Mouse (Mus musculus) splenic B cell, adult 2 months (primary cell): ENCODE measurements at regions not wholly inside any gene's neighbourhood (a gene's known extent, or its start where the extent isn't known, plus 50 kb on each side); places are given as distances from the start of the nearest gene placed in this dataset.

Experiments
- DNase-seq: peaks from one replicate; pipeline ENCODE4 v3.0.0-alpha.2; 2011; ENCODE audit warnings: low read depth, low spot score
- H3K27me3 ChIP-seq: 2 replicates; pipeline ENCODE4 v1.6.1; 2012; ENCODE audit warnings: mild to moderate bottlenecking, low read length, moderate library complexity, mixed read lengths; ENCODE audit not compliant: control insufficient read depth, poor library complexity, insufficient read depth, severe bottlenecking
- H3K36me3 ChIP-seq: 2 replicates; pipeline ENCODE4 v1.6.1; 2012; ENCODE audit warnings: mild to moderate bottlenecking, low read length, moderate library complexity, mixed read lengths; ENCODE audit not compliant: control insufficient read depth, poor library complexity, insufficient read depth, severe bottlenecking

GRCm38 (mm10) chr9:41326772-41327560, 165.5 kb upstream of the Ubash3b start:
- DNase-seq = no peak
- Histone ChIP-seq H3K36me3 (no peaks in the 10 kb centered on the region), H3K27me3 (no peaks in the 10 kb centered on the region)

GRCm38 (mm10) chr9:41321521-41321920, 160.0 kb upstream of the Ubash3b start:
- DNase-seq = no peak
- H3K36me3 ChIP-seq = no peaks in the 10 kb centered on the region
- H3K27me3 ChIP-seq = no peaks in the 10 kb centered on the region

DNA sequence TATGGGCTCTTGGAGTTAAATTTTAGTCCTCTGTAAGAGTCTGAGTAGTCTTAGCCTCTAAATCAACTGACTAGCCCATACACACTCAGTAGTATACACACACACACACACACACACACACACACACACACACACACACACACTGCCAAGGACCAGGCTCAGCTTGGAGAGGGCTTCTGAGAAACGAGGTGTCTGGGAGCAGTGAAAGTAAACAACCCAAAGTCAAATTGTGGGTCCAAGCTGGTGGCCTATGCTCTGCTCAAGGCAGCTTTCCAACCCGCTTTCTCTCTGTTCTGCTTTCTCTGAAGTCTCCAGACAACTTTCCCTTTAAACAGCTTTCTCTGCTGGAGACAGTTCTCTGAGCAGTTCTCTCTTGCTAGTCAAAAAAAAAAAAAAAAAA, 157.6 kb upstream of the Ubash3b start:
- DNase-seq = no peak
- Histone ChIP-seq H3K36me3 (no peaks in the 10 kb centered on the region), H3K27me3 (no peaks in the 10 kb centered on the region)

- no peak for DNase-seq
- no peaks in the 10 kb centered on the region for H3K36me3 ChIP-seq
Observed at GRCm38 (mm10) chr9:41306229-41306628, 144.7 kb upstream of the Ubash3b start.

DNA sequence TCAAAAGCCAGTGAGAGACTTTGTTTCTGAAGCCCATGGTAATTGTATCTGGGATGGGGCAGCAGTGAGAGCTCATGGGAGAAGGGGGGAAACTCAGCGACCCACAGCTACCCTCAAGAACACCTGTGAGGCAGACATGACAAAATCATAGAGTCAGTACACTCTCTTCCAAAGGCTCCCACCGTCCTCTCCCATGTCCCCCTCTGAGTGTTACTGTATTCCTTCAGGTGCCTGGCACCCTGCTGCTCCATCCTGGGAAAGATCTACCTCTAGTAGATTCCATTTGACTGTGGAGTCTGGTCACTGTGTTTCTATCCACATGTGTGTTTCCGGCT, 142.0 kb upstream of the Ubash3b start:
- DNase-seq = no peak
- Histone ChIP-seq H3K36me3 (no peaks in the 10 kb centered on the region), H3K27me3 (no peaks in the 10 kb centered on the region)

More at GRCm38 (mm10) chr9:41306229-41306628, 144.7 kb upstream of the Ubash3b start:
- H3K27me3 ChIP-seq = no peaks in the 10 kb centered on the region

DNA sequence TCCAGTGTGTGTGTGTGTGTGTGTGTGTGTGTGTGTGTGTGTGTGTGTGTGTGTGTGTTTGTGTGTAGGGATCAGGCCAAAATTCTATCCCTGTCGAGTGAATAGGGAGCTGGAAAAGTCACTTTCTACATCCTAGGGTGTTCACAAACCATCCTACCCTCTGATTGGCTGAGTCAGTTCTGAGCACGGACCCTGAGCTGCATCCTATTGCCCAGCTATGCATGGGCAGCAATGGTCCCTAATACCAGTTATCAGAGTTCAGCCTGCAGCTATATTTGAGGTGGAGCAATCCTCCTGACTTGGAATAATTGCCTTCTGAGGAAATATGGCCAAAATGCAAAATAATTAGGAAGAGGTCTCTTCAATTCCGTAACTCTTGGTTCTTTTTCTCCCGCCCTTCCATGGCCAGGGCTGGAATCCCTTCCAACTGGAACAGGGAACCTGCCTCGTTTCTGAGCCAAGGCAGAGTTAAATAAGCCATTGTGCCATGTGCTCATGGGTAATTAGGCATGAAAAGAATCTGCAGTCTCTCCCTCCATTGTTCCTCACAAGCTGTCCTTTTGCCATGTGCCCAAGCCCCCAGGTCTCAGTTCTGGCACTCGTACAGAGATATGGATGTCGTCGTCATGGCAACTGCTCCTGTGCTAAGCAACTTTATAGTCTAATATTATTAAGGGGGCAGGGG, 141.5 kb upstream of the Ubash3b start:
- no peaks in the 10 kb centered on the region for H3K36me3 ChIP-seq
- no peaks in the 10 kb centered on the region for H3K27me3 ChIP-seq
- DNase-seq = no peak

GRCm38 (mm10) chr9:41286145-41286468, 124.6 kb upstream of the Ubash3b start:
- H3K27me3 ChIP-seq = no peaks in the 10 kb centered on the region
- no peak for DNase-seq

GRCm38 (mm10) chr9:41285266-41286144, 124.0 kb upstream of the Ubash3b start:
- H3K27me3 ChIP-seq = no peaks in the 10 kb centered on the region
- H3K36me3 ChIP-seq = no peaks in the 10 kb centered on the region
- no peak for DNase-seq

More at GRCm38 (mm10) chr9:41286145-41286468, 124.6 kb upstream of the Ubash3b start:
- H3K36me3 ChIP-seq = no peaks in the 10 kb centered on the region

DNA sequence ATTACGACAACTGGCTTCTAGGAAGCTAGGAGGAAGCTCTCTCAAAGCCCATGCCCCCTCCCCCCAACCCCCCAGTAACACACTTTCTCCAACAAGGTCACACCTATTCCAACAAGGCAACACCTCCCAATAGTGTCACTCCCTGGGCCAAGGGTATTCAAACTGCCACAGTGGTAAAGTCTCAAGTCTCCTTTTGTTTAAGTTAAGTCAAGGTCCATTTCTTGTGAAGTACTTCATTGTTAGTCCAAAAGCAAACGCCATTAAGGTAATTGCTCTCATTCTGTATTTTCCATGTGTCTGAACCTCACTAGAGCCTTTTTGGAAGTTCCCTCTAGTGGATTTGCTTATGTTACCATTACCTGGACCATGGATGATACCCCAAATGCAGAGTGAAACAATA, 116.2 kb upstream of the Ubash3b start:
- Histone ChIP-seq H3K36me3 (no peaks in the 10 kb centered on the region), H3K27me3 (no peaks in the 10 kb centered on the region)
- no peak for DNase-seq

GRCm38 (mm10) chr9:41273839-41274271, 112.4 kb upstream of the Ubash3b start:
- DNase-seq = no peak
- H3K36me3 ChIP-seq = no peaks in the 10 kb centered on the region
- H3K27me3 ChIP-seq = no peaks in the 10 kb centered on the region

GRCm38 (mm10) chr9:41273171-41273781, 111.8 kb upstream of the Ubash3b start:
- Histone ChIP-seq H3K27me3 (no peaks in the 10 kb centered on the region), H3K36me3 (no peaks in the 10 kb centered on the region)
- DNase-seq = no peak

- no peak for DNase-seq
- Histone ChIP-seq H3K36me3 (no peaks in the 10 kb centered on the region), H3K27me3 (no peaks in the 10 kb centered on the region)
Observed at GRCm38 (mm10) chr9:41272596-41272995, 111.1 kb upstream of the Ubash3b start.

GRCm38 (mm10) chr9:41268112-41268511, 106.6 kb upstream of the Ubash3b start:
- H3K36me3 ChIP-seq = no peaks in the 10 kb centered on the region
- no peaks in the 10 kb centered on the region for H3K27me3 ChIP-seq
- DNase-seq = no peak

DNA sequence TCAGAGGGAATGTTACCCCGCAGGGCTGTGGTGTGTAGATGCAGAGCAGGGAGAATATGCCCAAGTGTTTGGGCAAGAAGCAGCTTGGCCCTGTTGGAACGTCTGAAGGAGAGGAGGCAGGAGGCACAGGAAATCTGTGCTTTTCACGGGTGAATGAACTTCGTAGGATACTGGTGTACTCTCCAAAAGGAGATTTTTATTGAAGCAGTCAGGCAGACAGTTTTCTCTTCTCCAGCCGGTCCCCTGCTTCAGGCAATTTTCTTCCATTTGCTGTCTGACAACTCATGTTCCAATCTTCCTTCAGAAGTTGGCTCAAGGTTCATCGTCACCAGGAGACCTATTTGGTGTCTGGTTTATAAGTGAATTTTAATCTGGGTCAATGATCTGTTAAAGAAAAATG, 103.0 kb upstream of the Ubash3b start:
- H3K27me3 ChIP-seq = no peaks in the 10 kb centered on the region
- no peaks in the 10 kb centered on the region for H3K36me3 ChIP-seq
- DNase-seq = no peak
